Mouse (Mus musculus) megakaryocyte, embryonic 14.5 days (primary cell): ENCODE results near the gene Prkce.

Experiments
- FLI1 ChIP-seq: IDR thresholded peaks from 2 replicates; pipeline ENCODE4 v1.6.1; 2012; ENCODE audit warnings: low read length, inconsistent platforms, mixed read lengths
- GATA1 ChIP-seq: IDR thresholded peaks from 3 replicates; pipeline ENCODE4 v1.6.1; 2012; ENCODE audit warnings: mixed read lengths, low read length, inconsistent platforms, borderline replicate concordance

DNA sequence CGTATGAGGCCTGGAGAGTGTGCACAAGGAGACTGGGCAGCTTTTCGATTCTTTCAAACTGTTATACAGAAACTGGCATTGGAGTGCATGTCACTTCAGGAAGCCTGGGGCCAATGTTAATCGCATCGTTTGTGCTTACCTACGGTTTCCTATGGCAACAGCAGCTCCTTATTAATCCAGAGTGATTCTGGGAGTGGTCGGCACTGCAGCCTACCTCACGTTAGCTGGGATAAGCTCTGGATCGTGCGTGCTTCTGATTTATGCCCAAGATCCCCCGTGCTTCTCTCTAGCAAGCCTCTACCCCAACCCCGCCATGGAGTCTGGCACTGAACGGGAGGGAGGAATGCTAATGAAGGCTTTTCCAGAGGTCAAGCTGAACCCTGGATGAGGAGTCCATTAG, 242.9 kb downstream of the Prkce start:
- TF ChIP-seq GATA1 (no peak), FLI1 (no peak)
